Mouse (Mus musculus): ENCODE measurements around the gene Rtn4. TPM values are rescaled to one million over a fixed set of nuclear protein-coding genes. Genes with fewer than 3 reads are reported as not detected.
A peak's percentile ranks its signal among the peaks of the same experiment; 100 is the strongest.

The Rtn4 gene
- total and polyA plus RNA-seq, 3 experiments: 95.8 to 224 (median 168) TPM

- Histone ChIP-seq H3K27me3 (replicated peaks) (no peaks in the 10 kb centered on the region), H3K9ac (ENCODE audit: insufficient read depth, low read depth) (no peak overlapping the region), H3K4me2 (ENCODE audit: insufficient read depth, low read depth, poor library complexity, severe bottlenecking) (no peak overlapping the region), H3K36me3 (replicated peaks in 1 of 2; ENCODE audit: control insufficient read depth in 1 of 2, insufficient read depth in 1 of 2, low read length in 1 of 2) (peaks cover 0 to 3% of the 10 kb centered on the region in 2 experiments), H3K79me2 (replicated peaks; ENCODE audit: control insufficient read depth, extremely low read depth, insufficient read depth, poor library complexity, severe bottlenecking) (no peaks in the 10 kb centered on the region), H3K27ac (ENCODE audit: insufficient read depth, low read depth) (no peak overlapping the region), H3K4me1 (ENCODE audit: control insufficient read depth in 1 of 2, insufficient read depth in 2 of 2) (peaks cover 5 to 41% of the 10 kb centered on the region in 2 experiments), H3K4me3 (replicated peaks in 1 of 3; ENCODE audit: low read depth in 2 of 3, low read length in 2 of 3, poor library complexity in 1 of 3) (no peak overlapping the region), H3K9me3 (replicated peaks; ENCODE audit: low read length) (peaks cover 3% of the 10 kb centered on the region)
- TF ChIP-seq MAFK (IDR thresholded peaks at IDR 0.05; ENCODE audit: insufficient replicate concordance, low read length) (no peak), USF2 (conservative IDR thresholded peaks at IDR 0.05; ENCODE audit: low read depth, low read length) (no peak), ZNF384 (IDR thresholded peaks at IDR 0.05; ENCODE audit: low read depth, low read length) (no peak)
- dilution Hi-C loops (cut with MboI; ENCODE audit: extremely low pct_ligation_motif_present, extremely low pct_unique_long_range_greater_than_20kb, low sequenced_read_pairs) (no loop called here), in situ Hi-C loops (cut with MboI; ENCODE audit: low pct_ligation_motif_present, low pct_unique_long_range_greater_than_20kb, low sequenced_read_pairs) (no loop called here)
- DNase-seq (ENCODE audit: extremely low read depth): no peak
Measured at GRCm38 (mm10) chr11:29774296-29774695, 81.5 kb downstream of the Rtn4 start.

GRCm38 (mm10) chr11:29774760-29775159 lies 82.0 kb downstream of the Rtn4 start:
- in situ Hi-C loops (cut with MboI; ENCODE audit: low pct_ligation_motif_present, low pct_unique_long_range_greater_than_20kb, low sequenced_read_pairs) (no loop called here), dilution Hi-C loops (cut with MboI; ENCODE audit: extremely low pct_ligation_motif_present, extremely low pct_unique_long_range_greater_than_20kb, low sequenced_read_pairs) (no loop called here)
- Histone ChIP-seq H3K27ac (ENCODE audit: insufficient read depth, low read depth) (no peak overlapping the region), H3K4me2 (ENCODE audit: insufficient read depth, low read depth, poor library complexity, severe bottlenecking) (no peak overlapping the region), H3K9ac (ENCODE audit: insufficient read depth, low read depth) (no peak overlapping the region), H3K79me2 (replicated peaks; ENCODE audit: control insufficient read depth, extremely low read depth, insufficient read depth, poor library complexity, severe bottlenecking) (no peaks in the 10 kb centered on the region), H3K4me1 (ENCODE audit: control insufficient read depth in 1 of 2, insufficient read depth in 2 of 2) (peaks cover 6 to 43% of the 10 kb centered on the region in 2 experiments), H3K27me3 (replicated peaks) (no peaks in the 10 kb centered on the region), H3K36me3 (replicated peaks in 1 of 2; ENCODE audit: control insufficient read depth in 1 of 2, insufficient read depth in 1 of 2, low read length in 1 of 2) (peaks cover 0 to 3% of the 10 kb centered on the region in 2 experiments), H3K4me3 (replicated peaks in 1 of 3; ENCODE audit: low read depth in 2 of 3, low read length in 2 of 3, poor library complexity in 1 of 3) (no peak overlapping the region), H3K9me3 (replicated peaks; ENCODE audit: low read length) (peaks cover 3% of the 10 kb centered on the region)
- no peak for DNase-seq (ENCODE audit: extremely low read depth)
- no peak for TF ChIP-seq CHD2 (IDR thresholded peaks at IDR 0.05; ENCODE audit: low read length)
- TF ChIP-seq MAFK (IDR thresholded peaks at IDR 0.05; ENCODE audit: insufficient replicate concordance, low read length): no peak
- TF ChIP-seq EP300 (IDR thresholded peaks at IDR 0.05; ENCODE audit: low read length): peak; percentile 36; the same call in 1 of the 2 replicates
- no peak for TF ChIP-seq USF2 (conservative IDR thresholded peaks at IDR 0.05; ENCODE audit: low read depth, low read length)

GRCm38 (mm10) chr11:29777964-29778363 lies 85.2 kb downstream of the Rtn4 start:
- peaks cover 0 to 7% of the 10 kb centered on the region in 2 experiments for H3K36me3 ChIP-seq (replicated peaks in 1 of 2; ENCODE audit: control insufficient read depth in 1 of 2, insufficient read depth in 1 of 2, low read length in 1 of 2)
- H3K9me3 ChIP-seq (replicated peaks; ENCODE audit: low read length): peaks cover 3% of the 10 kb centered on the region
- in situ Hi-C loops (cut with MboI; ENCODE audit: low pct_ligation_motif_present, low pct_unique_long_range_greater_than_20kb, low sequenced_read_pairs): no loop called here
- H3K4me3 ChIP-seq (replicated peaks in 1 of 3; ENCODE audit: low read depth in 2 of 3, low read length in 2 of 3, poor library complexity in 1 of 3): no peak overlapping the region
- H3K79me2 ChIP-seq (replicated peaks; ENCODE audit: control insufficient read depth, extremely low read depth, insufficient read depth, poor library complexity, severe bottlenecking): no peaks in the 10 kb centered on the region
- no peak overlapping the region for H3K27ac ChIP-seq (ENCODE audit: insufficient read depth, low read depth)
- DNase-seq (ENCODE audit: extremely low read depth): no peak
- H3K4me1 ChIP-seq (ENCODE audit: control insufficient read depth in 1 of 2, insufficient read depth in 2 of 2): peaks cover 13 to 73% of the 10 kb centered on the region in 2 experiments
- dilution Hi-C loops (cut with MboI; ENCODE audit: extremely low pct_ligation_motif_present, extremely low pct_unique_long_range_greater_than_20kb, low sequenced_read_pairs): no loop called here
- H3K27me3 ChIP-seq (replicated peaks): no peaks in the 10 kb centered on the region
- TF ChIP-seq ZMIZ1 (IDR thresholded peaks at IDR 0.05; ENCODE audit: low read depth, low read length): no peak
- TF ChIP-seq SIN3A (IDR thresholded peaks at IDR 0.05; ENCODE audit: low read length): no peak
- TF ChIP-seq MAZ (IDR thresholded peaks at IDR 0.05; ENCODE audit: low read depth, low read length): no peak
- TF ChIP-seq NELFE (IDR thresholded peaks at IDR 0.05; ENCODE audit: low read depth, low read length): no peak
- TF ChIP-seq MEF2A (IDR thresholded peaks at IDR 0.05; ENCODE audit: borderline replicate concordance, low read depth, low read length): no peak
- TF ChIP-seq USF1 (IDR thresholded peaks at IDR 0.05; ENCODE audit: low read depth, low read length): no peak
- no peak for TF ChIP-seq PAX5 (IDR thresholded peaks at IDR 0.05; ENCODE audit: low read length)
- TF ChIP-seq POLR2AphosphoS2 (IDR thresholded peaks at IDR 0.05; ENCODE audit: low read depth, low read length): no peak
- TF ChIP-seq MXI1 (IDR thresholded peaks at IDR 0.05; ENCODE audit: low read depth, low read length): no peak
- no peak for TF ChIP-seq RAD21 (IDR thresholded peaks at IDR 0.05; ENCODE audit: low read depth, low read length)
- no peak for TF ChIP-seq HCFC1 (IDR thresholded peaks at IDR 0.05; ENCODE audit: low read depth, low read length)
- no peak for TF ChIP-seq MAX (IDR thresholded peaks at IDR 0.05; ENCODE audit: low read length)
- no peak overlapping the region for H3K4me2 ChIP-seq (ENCODE audit: insufficient read depth, low read depth, poor library complexity, severe bottlenecking)
- no peak overlapping the region for H3K9ac ChIP-seq (ENCODE audit: insufficient read depth, low read depth)
